Mouse (Mus musculus): ENCODE results near the gene Pgap3. TPM values are rescaled to one million over a fixed set of nuclear protein-coding genes. Genes with fewer than 3 reads are reported as not detected.

Pgap3 gene
- total RNA-seq, 2 experiments from 2014 or later: 1.2 to 3.2 TPM

- ATAC-seq (replicated peaks; ENCODE audit: poor library complexity): no peak
These were observed 12.6 kb upstream of the Pgap3 start for GRCm38 (mm10) chr11:98412797-98413301.

- ATAC-seq (replicated peaks; ENCODE audit: poor library complexity): no peak
These were observed 12.0 kb upstream of the Pgap3 start, which contains the start of gene Erbb2 for GRCm38 (mm10) chr11:98412273-98412796. Erbb2 (plus strand) TSS chr11:98412470.

- no peak for ATAC-seq (replicated peaks; ENCODE audit: poor library complexity)
These were observed 9.1 kb upstream of the Pgap3 start for GRCm38 (mm10) chr11:98409341-98409822.

- ATAC-seq (replicated peaks; ENCODE audit: poor library complexity): no peak
These were observed 8.6 kb upstream of the Pgap3 start for GRCm38 (mm10) chr11:98408872-98409271.

GRCm38 (mm10) chr11:98406621-98407020 is 6.3 kb upstream of the Pgap3 start:
- no peak for ATAC-seq (replicated peaks; ENCODE audit: poor library complexity)

GRCm38 (mm10) chr11:98400816-98401215 is 526 bp upstream of the Pgap3 start:
- no peak for ATAC-seq (replicated peaks; ENCODE audit: poor library complexity)

- ATAC-seq (replicated peaks; ENCODE audit: poor library complexity): no peak
These were observed 2.3 kb downstream of the Pgap3 start for GRCm38 (mm10) chr11:98397946-98398345.

GRCm38 (mm10) chr11:98395041-98395440 is 5.2 kb downstream of the Pgap3 start:
- ATAC-seq (replicated peaks; ENCODE audit: poor library complexity): peak; percentile 50

- ATAC-seq (replicated peaks; ENCODE audit: poor library complexity): no peak
These were observed 6.0 kb downstream of the Pgap3 start for GRCm38 (mm10) chr11:98394301-98394700.

GRCm38 (mm10) chr11:98393317-98393716 is 7.0 kb downstream of the Pgap3 start:
- peak; percentile 62 for ATAC-seq (replicated peaks; ENCODE audit: poor library complexity)

GRCm38 (mm10) chr11:98392645-98393044 is 7.6 kb downstream of the Pgap3 start:
- ATAC-seq (replicated peaks; ENCODE audit: poor library complexity): peak; percentile 62

GRCm38 (mm10) chr11:98392034-98392433 is 8.3 kb downstream of the Pgap3 start:
- ATAC-seq (replicated peaks; ENCODE audit: poor library complexity): no peak

- no peak for ATAC-seq (replicated peaks; ENCODE audit: poor library complexity)
These were observed 10.1 kb downstream of the Pgap3 start for GRCm38 (mm10) chr11:98390141-98390540.

- peak; percentile 44 for ATAC-seq (replicated peaks; ENCODE audit: poor library complexity)
These were observed 11.0 kb downstream of the Pgap3 start for GRCm38 (mm10) chr11:98389221-98389780.

- no peak for ATAC-seq (replicated peaks; ENCODE audit: poor library complexity)
These were observed 12.0 kb downstream of the Pgap3 start for GRCm38 (mm10) chr11:98388282-98388681.

GRCm38 (mm10) chr11:98387056-98387577 is 13.2 kb downstream of the Pgap3 start:
- ATAC-seq (replicated peaks; ENCODE audit: poor library complexity): no peak

GRCm38 (mm10) chr11:98386596-98386995 is 13.7 kb downstream of the Pgap3 start:
- ATAC-seq (replicated peaks; ENCODE audit: poor library complexity): no peak

- no peak for ATAC-seq (replicated peaks; ENCODE audit: poor library complexity)
These were observed 14.4 kb downstream of the Pgap3 start, which contains the start of gene Pnmt for GRCm38 (mm10) chr11:98385638-98386585. Pnmt (plus strand) TSS chr11:98386450.

GRCm38 (mm10) chr11:98384721-98385637 is 15.3 kb downstream of the Pgap3 start:
- no peak for ATAC-seq (replicated peaks; ENCODE audit: poor library complexity)

GRCm38 (mm10) chr11:98384216-98384615 is 16.1 kb downstream of the Pgap3 start:
- no peak for ATAC-seq (replicated peaks; ENCODE audit: poor library complexity)
